Mouse (Mus musculus) kidney, postnatal 14 days (tissue): ENCODE data around the gene Armc8.

Experiments
- DNase-seq: peaks from one replicate; pipeline ENCODE4 v3.0.0; 2022; ENCODE audit warnings: mixed read lengths

Gene Armc8

GRCm38 (mm10) chr9:99499336-99499735, 69.4 kb downstream of the Armc8 start:
- no peak for DNase-seq

DNA sequence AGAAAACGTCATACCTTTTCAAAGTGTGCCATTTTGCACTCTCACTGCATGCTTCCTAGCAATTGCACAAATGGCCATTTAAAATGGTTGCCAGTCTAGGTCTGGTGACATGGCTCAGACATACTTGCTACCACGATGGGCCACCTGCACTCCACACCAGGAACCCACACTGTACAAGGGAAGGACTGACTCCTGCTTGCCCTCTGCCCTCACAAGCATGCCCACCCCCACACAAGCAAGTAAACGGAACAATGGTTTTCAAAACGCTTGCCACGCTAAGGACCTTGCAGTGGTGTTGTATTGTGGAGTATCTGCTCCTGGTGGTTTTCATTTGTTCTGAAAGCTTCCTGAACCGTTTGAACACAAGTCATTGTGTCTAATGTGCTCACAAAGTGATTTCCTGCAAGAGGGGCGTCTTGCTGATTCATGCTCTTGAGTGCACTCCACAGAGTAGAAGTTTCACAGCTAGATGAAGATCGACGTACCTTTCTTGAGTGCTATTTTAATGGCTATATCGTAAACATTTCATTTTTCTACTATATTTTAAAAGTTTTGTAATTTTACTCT, 76.0 kb downstream of the Armc8 start:
- DNase-seq: no peak

DNA sequence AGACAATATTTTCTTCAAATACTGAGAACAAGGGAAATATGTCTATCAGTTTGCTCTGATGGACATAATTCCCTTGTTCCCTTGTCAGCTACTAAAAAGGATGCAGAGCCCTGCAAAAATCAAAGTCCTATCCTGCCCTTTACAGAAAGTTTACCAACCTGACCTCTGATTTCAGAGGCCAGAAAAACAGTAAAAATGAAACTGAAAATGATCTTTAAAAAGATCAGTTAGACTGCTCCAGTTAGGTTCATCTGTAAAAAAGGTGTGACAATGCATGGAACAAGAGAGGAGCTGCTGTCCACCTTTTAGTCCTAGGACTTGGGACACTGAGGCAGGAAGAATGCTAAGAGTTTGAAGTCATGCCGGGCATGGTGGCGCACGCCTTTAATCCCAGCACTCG, 77.6 kb downstream of the Armc8 start:
- no peak for DNase-seq

GRCm38 (mm10) chr9:99487841-99488240, 80.9 kb downstream of the Armc8 start:
- no peak for DNase-seq

- no peak for DNase-seq
These were observed 81.5 kb downstream of the Armc8 start for GRCm38 (mm10) chr9:99487126-99487695.

- DNase-seq: no peak
These were observed 83.6 kb downstream of the Armc8 start for GRCm38 (mm10) chr9:99485144-99485543.

GRCm38 (mm10) chr9:99484632-99485031, 84.1 kb downstream of the Armc8 start:
- DNase-seq: no peak

- no peak for DNase-seq
These were observed 85.5 kb downstream of the Armc8 start for GRCm38 (mm10) chr9:99483191-99483590.

GRCm38 (mm10) chr9:99480764-99481163, 87.9 kb downstream of the Armc8 start:
- no peak for DNase-seq

DNA sequence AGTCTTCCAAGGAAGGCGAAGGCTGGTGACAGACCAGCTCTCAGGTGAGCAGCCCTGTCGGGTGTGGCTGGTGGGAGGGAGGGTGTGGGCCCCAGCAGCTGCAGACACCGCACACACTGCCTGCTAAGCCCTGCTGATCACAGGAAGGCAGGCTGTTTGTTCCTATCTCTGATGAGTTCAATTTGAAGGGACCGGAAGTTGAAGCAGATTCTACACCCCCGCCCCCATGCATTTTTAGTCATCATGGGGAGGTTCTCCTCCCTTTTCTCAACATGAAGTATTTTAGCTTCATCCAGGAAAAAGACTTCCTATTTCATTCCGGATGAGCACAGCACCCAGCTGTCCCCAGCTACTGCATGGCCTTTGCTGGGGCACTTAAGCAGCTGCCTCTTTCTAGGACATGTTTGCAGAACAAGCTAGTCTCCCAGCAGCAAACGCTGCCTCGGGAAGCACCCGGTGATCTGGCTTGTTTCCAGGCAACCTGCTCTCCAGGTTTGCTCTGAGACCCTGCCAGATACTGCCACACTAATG, 89.5 kb downstream of the Armc8 start:
- peak; percentile 12 for DNase-seq

DNA sequence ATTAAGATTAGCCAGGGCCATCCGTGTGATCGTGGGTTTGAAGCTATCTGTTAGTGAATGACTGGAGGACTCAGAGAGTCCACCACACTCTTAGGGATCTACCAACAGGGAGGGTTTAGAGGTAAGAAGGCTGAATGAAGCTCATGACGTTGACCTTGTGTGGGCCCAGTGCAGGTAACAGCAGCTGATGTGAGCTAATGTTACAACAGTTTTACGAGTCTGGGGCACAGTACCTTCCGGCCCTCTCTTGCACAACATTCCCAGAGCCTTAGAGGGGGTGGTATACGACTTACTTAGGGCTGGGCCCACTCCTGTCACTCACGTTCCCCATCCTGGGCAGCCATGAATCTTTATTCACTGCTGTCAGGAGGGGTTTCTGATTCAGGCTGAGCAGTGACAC, 97.4 kb downstream of the Armc8 start:
- no peak for DNase-seq

- no peak for DNase-seq
These were observed 98.2 kb downstream of the Armc8 start for GRCm38 (mm10) chr9:99470347-99471092.

GRCm38 (mm10) chr9:99469681-99470273, 98.9 kb downstream of the Armc8 start:
- DNase-seq: no peak

GRCm38 (mm10) chr9:99468572-99468971, 100.1 kb downstream of the Armc8 start:
- DNase-seq: no peak

DNA sequence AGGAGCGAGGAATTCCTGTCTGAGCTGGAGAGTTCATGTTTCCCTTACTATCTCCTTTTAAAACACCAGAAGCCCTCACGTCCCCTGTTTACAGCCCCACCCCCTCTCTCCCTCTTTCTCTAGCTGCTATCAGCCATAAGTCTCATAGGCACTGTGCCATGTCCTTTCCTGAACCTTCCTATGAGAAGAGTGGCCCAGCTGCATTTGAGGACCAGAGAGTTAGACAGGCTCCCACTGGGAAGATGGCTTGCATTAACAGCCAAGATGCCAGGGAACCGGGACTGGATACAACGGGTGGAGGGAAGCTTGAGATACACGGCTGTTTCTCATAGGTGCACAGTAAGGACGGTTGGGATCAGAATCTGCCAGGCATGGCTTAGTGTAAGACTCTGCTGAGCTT, 103.8 kb downstream of the Armc8 start:
- DNase-seq: no peak

GRCm38 (mm10) chr9:99459730-99460129, 109.0 kb downstream of the Armc8 start:
- no peak for DNase-seq

GRCm38 (mm10) chr9:99458529-99459208, 110.0 kb downstream of the Armc8 start:
- peak; percentile 50 for DNase-seq

DNA sequence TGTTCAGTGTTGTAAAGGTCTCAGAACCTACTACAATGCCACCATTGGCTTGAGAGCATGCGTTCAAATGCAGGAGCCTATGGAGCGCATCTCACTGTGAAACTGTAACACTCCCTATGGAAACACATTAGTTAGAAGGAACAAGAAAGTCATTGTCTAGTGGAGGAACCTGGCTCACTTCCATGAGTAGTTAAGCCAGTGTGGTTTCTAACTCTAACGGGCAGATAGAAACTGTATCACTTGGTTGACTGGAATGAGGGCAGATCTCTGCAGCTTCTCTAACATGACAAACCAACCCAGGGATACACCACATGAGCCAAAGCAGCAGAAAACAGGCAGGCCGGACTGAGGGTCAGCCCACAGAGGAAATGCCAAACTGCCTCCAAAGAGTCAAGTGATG, 114.5 kb downstream of the Armc8 start:
- DNase-seq: no peak

- peak; percentile 43 for DNase-seq
These were observed 117.5 kb downstream of the Armc8 start, which contains the start of gene Nme9 for GRCm38 (mm10) chr9:99451161-99451560. Gene Nme9, plus strand, starts transcription at chr9:99451475.

- peak; percentile 39 for DNase-seq
These were observed 118.6 kb downstream of the Armc8 start for GRCm38 (mm10) chr9:99449886-99450647.

- DNase-seq: no peak
These were observed 121.4 kb downstream of the Armc8 start for GRCm38 (mm10) chr9:99447323-99447722.

DNA sequence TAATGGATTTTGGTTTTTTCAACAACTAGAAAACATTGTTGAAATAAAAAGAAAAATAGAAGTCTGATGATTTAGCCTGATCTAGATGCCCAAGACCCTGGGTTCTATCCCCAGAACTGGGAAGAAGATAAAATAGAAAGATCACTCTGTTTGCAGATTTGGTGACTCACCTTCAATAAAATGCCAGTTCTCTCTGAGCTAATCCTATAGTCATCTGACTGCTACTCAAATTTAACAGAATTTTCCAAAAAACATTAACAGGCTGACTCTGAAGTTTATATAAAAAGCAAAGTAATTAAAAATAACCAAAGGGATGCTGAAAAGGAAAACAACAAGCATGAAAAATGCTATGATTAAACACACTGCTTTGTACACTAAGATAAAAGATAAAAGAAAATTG, 122.4 kb downstream of the Armc8 start:
- DNase-seq: no peak
